Mouse (Mus musculus) CH12F3 (cell line): ENCODE measurements around the gene Dscaml1.

Experiments used
- in situ Hi-C: fragments of 300-500 bp; cut with MboI; formaldehyde crosslinking; loops from 2 replicates; pipeline ENCODE4 v1.14.3; 2020; ENCODE audit warnings: low sequenced_read_pairs

Dscaml1 gene

DNA sequence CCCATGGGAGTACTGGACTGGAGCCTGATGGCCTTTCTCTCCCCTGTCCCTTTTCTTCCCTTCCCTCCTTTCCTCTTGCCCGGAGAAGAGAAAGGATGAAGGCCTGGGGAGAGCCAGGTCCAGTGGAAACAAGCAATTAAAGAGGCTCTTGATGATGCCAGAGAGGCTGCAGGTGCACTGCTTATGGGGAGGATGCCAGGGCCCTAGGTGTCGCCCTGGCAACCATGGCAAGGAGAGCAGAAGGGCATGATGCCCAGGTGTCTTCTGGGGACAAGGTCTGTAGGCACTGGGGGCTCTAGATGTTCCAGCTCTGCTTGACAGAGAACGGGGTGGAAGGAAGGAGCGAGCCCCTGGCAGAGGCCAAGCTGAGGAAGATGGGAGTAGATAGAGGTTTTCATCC, 23.2 kb downstream of the Dscaml1 start:
- in situ Hi-C loops: no loop called here

DNA sequence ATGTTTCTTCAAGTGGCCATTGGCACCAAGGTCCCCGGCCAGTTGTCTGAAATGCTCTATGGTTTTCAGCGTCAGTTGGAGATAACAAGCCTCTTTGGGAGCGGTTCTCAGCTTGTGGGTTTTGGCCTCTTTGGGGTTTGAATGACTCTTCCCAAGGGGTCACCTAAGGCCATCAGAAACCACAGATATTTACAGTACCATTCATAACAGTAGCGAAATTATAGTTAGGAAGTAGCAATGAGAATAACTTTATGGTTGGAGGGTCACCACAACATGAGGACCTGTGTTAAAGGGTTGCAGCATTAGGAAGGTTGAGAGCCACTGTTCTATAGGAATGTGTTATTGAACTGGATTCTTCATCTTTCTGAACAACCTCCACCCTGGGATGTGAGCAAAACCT, 24.9 kb downstream of the Dscaml1 start:
- in situ Hi-C loops: no loop called here

DNA sequence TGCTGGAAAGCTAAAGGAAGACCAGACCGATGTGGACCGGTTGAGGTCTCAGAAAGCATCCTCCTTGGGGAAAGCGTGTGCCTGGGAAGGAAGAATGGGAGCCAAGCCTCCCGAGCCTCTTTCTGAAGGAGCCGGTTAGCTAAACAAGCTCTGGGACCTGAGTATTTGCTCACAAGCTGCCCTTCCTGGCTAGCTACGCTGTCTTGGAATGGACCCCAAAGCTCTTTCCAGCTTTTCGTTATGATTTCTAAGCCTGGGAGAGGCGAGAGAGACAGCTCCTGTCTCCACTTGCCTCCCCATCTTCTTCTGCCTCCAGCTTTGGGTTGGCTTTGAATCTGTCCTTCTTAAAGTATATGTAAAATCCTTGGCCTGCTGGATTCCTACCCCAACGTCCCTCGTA, 27.6 kb downstream of the Dscaml1 start:
- in situ Hi-C loops: no loop called here

DNA sequence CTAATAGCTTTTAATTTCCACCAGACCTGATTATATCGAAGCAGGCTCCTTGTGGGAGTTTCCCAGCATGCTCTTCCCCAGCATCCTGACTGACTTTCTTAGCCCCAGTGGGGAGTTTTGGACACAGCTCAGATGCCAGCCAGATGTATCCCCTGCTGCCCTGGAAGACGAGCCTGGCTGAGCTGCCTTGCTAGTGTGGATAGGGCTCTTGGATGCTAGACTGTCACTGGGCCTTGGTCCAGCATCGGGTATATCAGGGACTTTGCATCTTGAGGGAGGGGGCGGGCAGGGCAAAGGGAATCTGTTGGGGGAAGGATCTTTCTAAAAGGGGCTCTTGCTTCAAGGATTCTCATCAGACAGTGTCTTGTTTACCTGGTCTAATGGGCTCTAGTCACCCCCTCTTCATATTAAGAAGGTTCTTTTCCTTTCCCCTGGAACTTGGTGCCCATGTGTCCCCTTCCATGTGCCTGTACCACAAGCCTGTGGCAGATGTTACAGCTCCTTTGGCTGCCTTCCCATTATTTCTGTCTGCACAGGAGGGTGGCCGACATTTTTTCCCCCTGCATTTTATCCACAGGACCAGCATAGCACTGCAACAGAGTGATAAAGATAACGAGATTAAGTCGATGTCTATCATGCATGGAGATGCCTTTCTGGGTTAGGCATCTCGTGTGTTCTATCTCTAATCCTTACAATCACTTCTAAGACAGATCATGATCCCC, 28.6 kb downstream of the Dscaml1 start:
- in situ Hi-C loops: no loop called here

DNA sequence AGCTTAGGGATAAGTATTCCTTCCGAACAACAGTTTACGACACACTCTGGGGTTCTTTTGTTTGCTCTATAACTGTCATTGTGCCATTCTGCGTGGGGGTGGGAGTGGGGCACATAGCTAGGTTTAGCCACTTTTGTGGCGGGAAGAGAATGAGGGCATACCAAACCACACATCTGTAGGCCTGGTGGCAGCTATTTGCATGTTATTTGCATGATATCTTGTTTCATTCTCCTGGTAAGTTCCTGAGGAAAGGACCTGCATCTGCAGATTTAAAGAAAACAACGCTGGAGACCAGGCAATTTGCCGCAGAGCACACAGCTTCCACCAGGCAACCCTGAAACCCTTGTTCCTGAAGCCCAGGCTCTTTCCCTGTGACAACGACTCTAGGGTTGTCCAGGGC, 30.8 kb downstream of the Dscaml1 start:
- in situ Hi-C loops: no loop called here

DNA sequence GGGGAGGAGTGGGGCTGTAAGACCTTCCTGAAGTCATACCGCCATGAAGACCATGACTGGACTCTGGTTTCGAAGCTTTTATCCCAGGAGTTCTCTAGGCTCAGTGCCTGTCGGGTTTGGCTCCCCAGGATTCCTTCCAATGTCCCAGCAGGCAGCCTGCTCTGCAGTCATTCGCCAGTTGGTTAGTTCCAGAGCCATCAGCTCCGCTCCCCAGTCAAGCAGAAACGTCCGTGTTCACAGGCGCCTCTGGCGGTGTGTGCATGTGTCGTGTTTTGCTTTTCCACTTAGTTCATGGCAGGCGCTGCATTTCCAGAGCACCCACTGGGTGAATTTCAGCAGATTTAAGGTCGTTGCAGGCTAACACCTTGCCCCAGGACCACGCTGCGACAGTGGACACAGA, 31.9 kb downstream of the Dscaml1 start:
- in situ Hi-C loops: no loop called here

DNA sequence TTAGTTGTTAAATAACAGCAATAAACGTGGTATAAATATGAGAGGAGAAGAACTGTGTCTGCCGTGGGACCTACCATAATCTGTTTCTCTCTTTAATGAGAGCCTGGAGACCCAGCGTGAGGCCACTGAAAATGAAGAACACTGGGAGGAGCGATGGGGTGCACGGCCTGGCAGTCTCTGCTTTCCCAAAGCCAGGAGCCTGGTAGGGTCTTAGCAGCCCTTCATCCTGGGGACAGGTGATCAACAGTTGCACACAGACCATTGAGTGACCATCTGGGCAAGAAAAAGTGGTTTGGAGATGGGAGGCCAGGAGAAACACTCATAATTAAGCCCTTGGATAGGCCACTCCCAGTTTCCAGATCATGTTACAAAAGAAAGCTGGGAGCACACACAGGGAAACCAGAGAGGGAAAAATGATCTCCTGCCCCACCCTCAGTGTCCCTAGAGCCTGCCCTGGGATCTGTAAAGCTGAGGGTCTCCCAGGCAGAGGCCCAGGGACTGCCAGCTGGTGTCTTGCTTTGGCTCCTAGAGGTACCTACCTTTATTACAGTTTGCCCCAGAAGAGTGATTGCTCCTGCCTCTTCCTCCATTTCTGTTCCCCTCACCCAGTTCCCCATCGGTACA, 39.1 kb downstream of the Dscaml1 start:
- in situ Hi-C loops: no loop called here

DNA sequence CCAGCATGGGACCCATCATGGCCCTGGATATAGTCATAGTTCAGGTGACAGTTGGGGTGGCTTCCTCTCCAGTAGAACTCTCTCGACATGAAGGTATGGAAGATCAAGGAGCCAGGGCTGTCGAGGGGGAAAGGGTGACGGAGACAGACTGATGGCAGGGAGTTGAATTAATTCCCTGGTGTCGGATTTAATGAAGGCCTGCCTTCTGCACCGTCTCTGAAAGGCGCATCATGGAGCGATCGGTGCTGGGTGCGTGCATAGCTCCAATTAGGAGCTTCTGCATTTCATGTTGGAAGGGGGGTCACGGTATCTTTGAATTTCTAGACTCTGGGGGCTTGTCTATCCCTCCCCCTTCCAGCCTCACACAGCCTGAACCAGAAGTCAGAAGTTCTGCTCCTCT, 41.8 kb downstream of the Dscaml1 start:
- in situ Hi-C loops: no loop called here

DNA sequence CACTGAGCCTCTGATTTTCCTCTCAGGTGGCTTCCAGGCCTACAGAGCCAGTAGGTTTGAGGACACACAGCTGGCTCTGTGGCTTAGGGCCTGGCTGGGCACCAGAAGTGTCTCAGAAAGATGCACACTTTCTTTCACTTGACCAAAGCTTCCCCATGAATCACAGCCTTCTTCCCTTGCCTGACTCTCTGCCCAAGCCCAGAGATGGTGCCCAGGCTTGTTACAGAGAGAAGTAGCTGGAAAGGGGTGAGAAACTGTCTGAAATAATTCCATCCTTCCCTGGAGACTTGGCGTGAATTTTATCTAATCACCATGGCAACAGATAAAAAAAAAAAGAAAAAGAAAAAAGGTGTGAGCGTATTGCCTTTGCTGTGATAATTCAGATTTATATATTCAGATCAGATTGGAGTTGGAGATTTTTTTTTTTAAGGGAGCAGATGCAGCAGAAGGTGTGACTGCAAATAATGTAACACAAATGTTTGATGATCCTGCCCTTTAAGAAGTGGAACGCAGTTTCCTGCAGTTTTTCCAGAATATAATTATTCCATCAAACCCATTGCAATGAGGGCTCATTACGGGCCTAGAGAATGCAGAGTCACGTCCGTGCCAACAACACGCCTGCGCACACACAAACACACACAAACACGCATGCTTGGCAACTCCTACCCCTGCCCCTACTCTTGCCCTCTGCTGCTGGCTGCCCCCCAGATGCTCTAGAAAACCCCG, 44.5 kb downstream of the Dscaml1 start:
- in situ Hi-C loops: no loop called here

DNA sequence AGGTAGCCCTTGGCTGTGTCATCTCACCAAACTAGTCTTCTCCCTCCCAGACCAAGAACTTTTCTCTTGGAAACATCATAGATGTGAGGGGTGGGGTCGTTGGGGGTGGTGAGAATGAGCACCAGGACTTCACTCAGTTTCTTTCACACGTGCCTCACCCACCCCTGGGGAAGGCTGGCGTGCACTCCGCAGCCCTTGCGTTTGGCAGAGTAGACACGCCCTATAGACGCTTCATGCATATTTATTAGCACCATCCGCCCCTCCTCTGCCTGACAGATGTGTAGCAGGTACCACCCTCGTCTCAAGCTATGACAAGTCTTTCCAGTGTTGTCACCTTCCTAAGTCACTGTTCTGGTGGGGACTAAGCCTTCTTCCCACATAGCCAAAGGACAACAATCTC, 45.3 kb downstream of the Dscaml1 start:
- in situ Hi-C loops: no loop called here

DNA sequence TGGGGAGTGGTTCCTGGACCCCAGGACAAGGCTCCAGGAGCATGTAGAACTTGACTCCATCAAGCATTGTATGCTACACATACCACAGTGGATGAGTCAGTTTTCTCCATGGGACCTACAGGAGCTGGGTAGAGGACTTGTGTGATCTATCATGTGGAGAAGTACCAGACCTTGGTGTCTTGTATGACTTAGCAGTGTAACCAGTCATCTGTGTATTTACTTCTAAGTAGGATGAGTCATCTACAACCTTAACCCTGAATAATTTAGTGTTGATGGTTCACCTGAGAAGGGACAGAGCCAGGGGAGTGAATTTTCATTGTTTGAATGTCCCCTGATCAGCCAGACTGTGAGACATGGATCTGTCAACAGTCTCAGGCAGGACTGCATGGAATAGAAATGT, 48.4 kb downstream of the Dscaml1 start:
- in situ Hi-C loops: no loop called here

DNA sequence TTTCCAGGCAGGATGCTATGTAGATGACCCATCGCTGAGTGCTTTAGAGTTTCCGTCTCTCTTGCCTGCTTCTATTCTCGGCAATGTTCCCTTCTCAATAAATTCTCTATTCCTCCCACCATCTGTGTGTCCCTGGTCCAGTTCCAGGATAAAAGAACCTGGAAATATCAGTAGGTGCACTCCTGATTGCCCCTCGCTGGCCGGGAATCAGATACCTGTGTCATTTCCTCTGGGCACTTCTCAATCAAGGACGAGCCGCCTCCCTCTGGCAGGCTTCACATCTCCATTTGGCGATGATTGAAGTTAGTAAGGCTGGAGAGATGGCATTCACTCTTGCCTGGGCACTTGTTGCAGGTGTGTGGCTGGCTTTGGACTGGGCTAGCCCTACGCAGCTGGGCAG, 54.5 kb downstream of the Dscaml1 start:
- in situ Hi-C loops: no loop called here

DNA sequence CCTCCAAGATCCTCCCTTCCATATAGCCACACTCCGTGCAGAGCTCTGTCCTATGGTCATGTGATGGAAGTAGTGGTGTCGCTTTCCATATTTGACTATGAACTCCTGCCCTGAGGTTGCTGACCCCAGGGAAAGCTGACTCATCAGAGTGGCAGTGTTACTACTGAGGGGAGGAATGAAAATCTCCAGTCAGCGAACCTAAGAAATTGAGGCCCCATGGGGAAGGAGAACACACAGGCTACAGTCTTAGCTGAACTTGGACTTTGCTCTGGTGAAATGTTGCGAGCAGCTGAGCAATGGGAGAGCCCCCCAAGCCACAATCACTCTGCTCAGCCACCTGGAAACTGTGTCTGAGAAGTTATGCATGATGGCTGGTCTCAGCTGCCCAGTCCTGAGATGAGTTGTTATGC, 60.2 kb downstream of the Dscaml1 start:
- in situ Hi-C loops: no loop called here

DNA sequence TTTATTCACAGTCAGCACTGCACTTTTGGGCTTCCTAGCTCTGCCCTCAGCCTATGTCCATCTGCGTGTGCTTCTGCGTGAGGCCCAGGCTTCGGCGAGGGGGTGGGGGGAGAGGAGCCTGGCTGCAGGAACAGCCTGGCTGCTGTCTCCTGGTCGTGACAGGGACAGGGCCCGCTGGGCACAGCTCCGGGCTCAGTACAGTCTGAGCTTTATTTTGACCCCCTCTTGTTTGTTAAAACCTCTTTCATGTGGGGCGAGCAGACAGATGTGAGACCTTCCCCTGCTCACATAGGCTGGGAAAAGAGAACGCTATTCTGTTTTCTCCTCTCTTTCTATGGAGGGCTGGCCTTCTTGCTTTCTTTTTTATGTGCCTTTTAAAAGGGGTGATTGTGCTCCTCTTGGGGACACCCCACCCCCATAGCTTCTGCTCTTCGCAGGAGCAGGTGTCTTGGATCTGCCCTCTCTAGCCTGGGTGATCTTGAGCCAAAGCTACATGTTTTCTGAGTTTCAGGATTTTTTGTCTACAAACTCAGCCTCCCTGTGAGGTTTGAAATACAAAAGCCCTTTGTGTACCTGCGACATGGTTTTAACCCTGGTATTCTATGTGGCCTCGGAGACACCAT, 60.9 kb downstream of the Dscaml1 start:
- in situ Hi-C loops: no loop called here

DNA sequence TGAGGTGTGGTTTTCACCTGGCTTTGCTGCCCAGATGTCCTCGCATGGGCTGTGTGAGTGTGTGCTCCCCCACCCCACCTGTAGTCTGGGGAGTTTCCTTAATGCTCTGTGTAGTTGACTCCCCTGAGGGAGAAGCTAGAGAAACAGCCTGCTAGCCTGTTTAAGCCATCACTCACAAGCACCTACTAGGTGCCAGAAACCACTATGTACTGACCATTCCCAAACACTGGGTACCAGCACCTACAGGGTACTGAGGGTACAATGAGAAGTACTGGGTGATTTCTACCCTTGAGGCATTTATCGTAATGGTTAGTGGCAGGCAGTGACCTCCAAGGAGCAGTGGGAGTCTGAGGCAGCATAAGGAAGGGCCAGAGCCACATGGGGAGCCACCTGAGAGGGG, 64.5 kb downstream of the Dscaml1 start:
- in situ Hi-C loops: no loop called here

DNA sequence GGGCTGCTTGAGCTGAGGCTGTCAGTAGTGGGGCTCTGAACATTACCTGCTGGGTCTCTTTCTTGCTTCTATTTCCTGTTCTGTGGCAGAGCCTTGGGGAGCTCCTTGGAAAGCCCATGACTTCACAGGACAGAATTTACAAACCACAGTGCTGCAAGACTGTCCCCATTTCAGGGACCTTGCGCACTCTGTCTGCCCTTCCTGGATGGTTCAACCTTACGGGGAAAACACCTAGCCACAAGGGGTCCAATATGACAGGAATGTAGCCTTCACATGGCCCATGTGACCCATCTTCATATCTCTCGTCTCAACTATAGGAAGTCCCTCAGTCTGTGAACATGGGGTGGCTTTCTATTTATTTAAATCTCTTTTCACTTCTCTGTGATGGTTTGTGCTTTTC, 68.5 kb downstream of the Dscaml1 start:
- in situ Hi-C loops: no loop called here

DNA sequence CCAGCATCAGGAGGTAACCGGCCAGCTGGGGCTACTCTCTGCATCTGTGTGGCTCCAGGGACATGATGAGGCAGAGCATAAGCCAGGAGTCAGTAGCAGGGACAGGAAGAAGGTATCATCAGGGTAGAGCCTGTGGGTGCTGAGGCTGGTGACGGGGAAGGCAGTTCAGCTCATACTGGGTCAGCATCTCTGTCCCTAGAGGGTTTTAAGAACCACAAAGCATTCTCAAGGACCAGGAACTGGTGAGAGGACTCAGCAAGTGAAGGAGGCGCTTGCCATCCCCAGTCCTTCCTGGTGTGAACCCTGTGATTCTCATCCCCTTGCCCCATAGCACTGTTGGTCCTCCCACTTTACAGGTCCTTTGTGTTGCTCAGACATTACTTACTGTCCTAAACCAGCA, 69.9 kb downstream of the Dscaml1 start:
- in situ Hi-C loops: no loop called here

DNA sequence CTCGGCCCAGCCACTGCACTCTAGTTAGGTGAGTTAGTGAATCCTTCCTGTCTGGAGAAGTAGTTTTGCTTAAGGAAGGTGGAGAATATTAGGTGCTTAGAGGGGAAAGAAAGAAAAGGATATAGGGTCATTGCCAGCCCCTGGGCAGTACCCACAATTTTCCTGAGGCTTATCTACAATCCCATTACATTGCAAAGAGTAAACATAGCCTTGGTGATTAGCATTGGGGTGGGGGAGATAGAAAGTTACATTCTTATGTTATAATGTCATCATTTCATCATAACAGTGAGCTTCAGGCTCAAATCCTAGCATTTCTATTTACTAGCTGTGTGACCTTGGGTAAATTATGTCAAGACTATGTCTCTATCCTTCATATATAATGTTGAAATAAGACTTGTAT, 70.5 kb downstream of the Dscaml1 start:
- in situ Hi-C loops: no loop called here

DNA sequence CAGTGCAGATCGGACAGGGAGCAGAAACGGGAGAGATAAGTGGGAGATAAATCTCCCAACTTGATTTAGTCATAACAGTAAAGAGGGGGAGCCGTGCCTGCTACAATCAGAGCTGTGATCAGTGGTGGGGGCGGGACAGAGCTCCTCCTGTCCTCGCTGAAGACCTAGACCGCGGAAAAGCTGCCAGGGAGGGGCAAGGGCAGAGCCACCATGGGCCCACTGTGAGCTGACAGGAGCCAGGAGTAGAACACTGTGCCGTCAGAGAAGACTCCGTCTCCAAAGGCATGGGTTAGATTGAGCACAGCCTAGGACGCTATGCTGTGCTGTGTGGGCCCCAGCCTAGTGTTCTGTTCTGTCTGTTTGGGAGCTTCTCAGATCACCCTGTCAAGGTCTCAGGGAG, 72.8 kb downstream of the Dscaml1 start:
- in situ Hi-C loops: no loop called here

DNA sequence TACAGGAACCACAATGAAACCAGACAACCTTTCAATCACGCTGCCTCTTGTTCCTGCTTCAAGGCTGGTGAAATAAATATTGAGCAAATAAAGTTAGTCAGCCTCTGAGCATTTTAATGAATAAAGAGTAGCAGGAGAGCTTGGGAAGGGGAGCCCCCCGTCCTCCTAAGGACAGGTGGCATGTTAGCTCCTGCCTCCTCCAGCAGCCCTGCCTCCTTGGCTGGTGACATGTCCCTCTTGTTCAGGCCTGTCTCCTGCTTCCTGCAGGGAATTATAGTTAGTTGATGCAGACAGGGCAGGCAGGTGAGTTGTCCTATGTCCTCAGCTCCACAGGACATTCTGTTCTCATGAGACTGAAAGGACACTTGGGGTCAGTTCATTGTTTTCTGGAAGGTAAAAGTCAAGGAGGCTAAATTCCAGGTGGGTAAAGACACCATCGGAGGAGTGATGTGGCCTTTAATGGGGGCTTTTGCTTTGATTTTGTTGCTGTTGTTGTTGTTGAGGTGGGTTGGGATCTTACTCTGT, 73.7 kb downstream of the Dscaml1 start:
- in situ Hi-C loops: no loop called here

DNA sequence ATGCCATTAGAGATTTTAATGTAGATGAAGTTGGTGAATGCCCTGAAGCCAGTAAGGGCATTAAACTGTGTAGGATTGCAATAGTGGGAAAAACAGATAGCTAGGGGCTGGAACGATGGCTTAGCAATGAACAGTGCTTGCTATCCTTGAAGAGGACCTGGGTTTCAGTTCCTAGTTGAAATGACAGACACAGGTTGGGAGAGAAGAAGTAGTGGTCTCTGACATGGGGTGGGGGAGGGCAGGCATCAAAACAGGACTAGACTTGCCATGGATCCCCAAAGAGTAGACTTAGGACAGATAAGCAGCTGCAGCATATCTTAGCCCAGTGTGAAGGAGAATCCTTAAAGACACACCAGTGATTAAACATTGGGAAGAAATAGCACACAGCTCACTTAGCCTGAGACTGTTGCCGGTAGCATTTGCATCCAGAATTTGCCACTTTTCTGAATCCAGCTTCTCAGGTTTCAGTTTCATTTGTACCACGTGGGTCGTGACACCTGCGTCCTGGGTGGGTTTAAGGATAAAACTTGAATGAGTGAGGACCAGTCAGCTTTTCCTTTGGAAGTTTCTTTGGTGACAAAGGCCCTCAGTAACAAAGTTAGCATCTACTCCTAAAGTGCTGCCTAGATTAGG, 75.0 kb downstream of the Dscaml1 start:
- in situ Hi-C loops: no loop called here
